Mouse (Mus musculus) myocyte (in vitro differentiated cells): ENCODE measurements around the gene Rnasel. TPM values are rescaled to one million over a fixed set of nuclear protein-coding genes. Genes with fewer than 3 reads are reported as not detected.

Experiments used
- H3K27me3 ChIP-seq: one replicate; pipeline ENCODE4 v1.6.1; 2011; ENCODE audit not compliant: control insufficient read depth, insufficient read depth, insufficient read length
- H3K36me3 ChIP-seq: one replicate; pipeline ENCODE4 v1.6.1; 2011; ENCODE audit not compliant: control insufficient read depth, insufficient read depth
- H3K4me2 ChIP-seq: one replicate; pipeline ENCODE4 v1.6.1; 2011; ENCODE audit warnings: low read depth, control low read depth
- H3K4me3 ChIP-seq: one replicate; pipeline ENCODE4 v1.5.1; 2011; ENCODE audit warnings: mild to moderate bottlenecking, control low read depth, moderate library complexity
- H3K79me2 ChIP-seq: one replicate; pipeline ENCODE4 v1.6.1; 2011; ENCODE audit not compliant: control insufficient read depth, insufficient read depth
- H3ac ChIP-seq: one replicate; pipeline ENCODE4 v1.6.1; 2011; ENCODE audit not compliant: control insufficient read depth, insufficient read length
- CEBPB ChIP-seq: IDR thresholded peaks from 2 replicates; pipeline ENCODE4 v1.6.1; 2011; ENCODE audit warnings: mild to moderate bottlenecking, moderate library complexity; ENCODE audit not compliant: poor library complexity, insufficient read depth, severe bottlenecking
- E2F4 ChIP-seq: IDR thresholded peaks from one replicate; pipeline ENCODE4 v1.6.1; 2011; ENCODE audit warnings: mild to moderate bottlenecking, control low read depth, moderate library complexity; ENCODE audit not compliant: insufficient read depth
- MAX ChIP-seq: IDR thresholded peaks from one replicate; pipeline ENCODE4 v1.6.1; 2011; ENCODE audit warnings: low read depth, mild to moderate bottlenecking, control low read depth
- MYOD1 ChIP-seq, 3 experiments: IDR thresholded peaks; one replicate each; pipeline ENCODE4 v1.6.1; 2011; ENCODE audit warnings: control low read depth in 2 of 3, low read depth in 2 of 3, mild to moderate bottlenecking in 2 of 3, moderate library complexity in 1 of 3; ENCODE audit not compliant: insufficient read length in 2 of 3, control insufficient read depth in 1 of 3
- MYOG ChIP-seq, 3 experiments: IDR thresholded peaks; one replicate each; pipeline ENCODE4 v1.6.1; 2011; ENCODE audit warnings: control low read depth in 2 of 3, low read depth in 2 of 3, mild to moderate bottlenecking in 2 of 3; ENCODE audit not compliant: insufficient read length in 2 of 3, control insufficient read depth in 1 of 3, insufficient read depth in 1 of 3
- POLR2A ChIP-seq: IDR thresholded peaks from one replicate; pipeline ENCODE4 v1.6.1; 2011; ENCODE audit warnings: low read depth, mild to moderate bottlenecking, control low read depth, moderate library complexity; ENCODE audit not compliant: insufficient read length
- POLR2AphosphoS2 ChIP-seq: IDR thresholded peaks from one replicate; pipeline ENCODE4 v1.6.1; 2011; ENCODE audit warnings: low read depth, control low read depth; ENCODE audit not compliant: insufficient read length
- REST ChIP-seq: IDR thresholded peaks from one replicate; pipeline ENCODE4 v1.6.1; 2011; ENCODE audit warnings: mild to moderate bottlenecking, control low read depth, moderate library complexity; ENCODE audit not compliant: insufficient read depth, insufficient read length
- SRF ChIP-seq: IDR thresholded peaks from one replicate; pipeline ENCODE4 v1.6.1; 2011; ENCODE audit warnings: low read depth; ENCODE audit not compliant: control insufficient read depth, insufficient read length
- TCF12 ChIP-seq: IDR thresholded peaks from one replicate; pipeline ENCODE4 v1.6.1; 2011; ENCODE audit warnings: mild to moderate bottlenecking, control low read depth; ENCODE audit not compliant: poor library complexity, insufficient read depth, severe bottlenecking
- TCF3 ChIP-seq: IDR thresholded peaks from one replicate; pipeline ENCODE4 v1.6.1; 2011; ENCODE audit warnings: low read depth, control low read depth; ENCODE audit not compliant: insufficient read length
- USF1 ChIP-seq: IDR thresholded peaks from one replicate; pipeline ENCODE4 v1.6.1; 2011; ENCODE audit warnings: low read depth, mild to moderate bottlenecking, control low read depth, moderate library complexity
- polyA plus RNA-seq: library from polyadenylated mRNA; unstranded; fragments of >200 nt; fragmentation: generic; extraction: Trizol; gene quantifications from one replicate; pipeline ENCODE4 v1.2.1, GENCODE M21; 2012; ENCODE audit warnings: missing spikeins

Rnasel gene
- polyA plus RNA-seq, 1 experiment, result 0.11 TPM

DNA sequence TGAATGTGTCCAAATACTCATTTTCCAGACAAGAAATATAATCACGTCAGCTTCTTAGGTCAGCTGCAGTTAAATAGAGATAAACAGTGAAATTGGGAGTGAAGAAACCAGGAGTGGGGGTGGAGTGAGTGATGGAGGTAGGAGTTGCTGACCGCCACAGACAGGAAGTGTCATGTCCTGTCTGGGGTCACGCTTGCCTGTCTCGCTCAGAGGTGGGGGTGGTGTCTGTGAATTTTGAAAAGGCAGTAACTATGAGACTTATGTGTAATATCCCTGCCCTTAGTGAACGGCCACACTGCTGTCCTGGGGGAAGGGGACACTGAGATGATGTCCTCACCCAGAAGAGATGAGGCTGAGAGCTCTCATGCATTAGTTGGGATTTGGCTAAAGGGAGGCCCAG lies 39.8 kb upstream of the Rnasel start:
- no peak overlapping the region for H3K4me2 ChIP-seq
- H3K27me3 ChIP-seq, result no peaks in the 10 kb centered on the region
- no peak overlapping the region for H3ac ChIP-seq
- TF ChIP-seq SRF (no peak), MYOG (IDR thresholded peaks at IDR 0.05; ENCODE audit: control insufficient read depth in 1 of 3, insufficient read depth in 1 of 3, insufficient read length in 2 of 3, low read depth in 2 of 3) (no peak), REST (no peak), E2F4 (no peak), CEBPB (no peak), POLR2AphosphoS2 (no peak), USF1 (no peak), TCF12 (no peak), TCF3 (no peak), MYOD1 (IDR thresholded peaks at IDR 0.05; ENCODE audit: control insufficient read depth in 1 of 3, insufficient read length in 2 of 3, low read depth in 2 of 3) (no peak), MAX (no peak), POLR2A (no peak)
- H3K36me3 ChIP-seq, result no peaks in the 10 kb centered on the region
- no peak overlapping the region for H3K4me3 ChIP-seq
- no peaks in the 10 kb centered on the region for H3K79me2 ChIP-seq

DNA sequence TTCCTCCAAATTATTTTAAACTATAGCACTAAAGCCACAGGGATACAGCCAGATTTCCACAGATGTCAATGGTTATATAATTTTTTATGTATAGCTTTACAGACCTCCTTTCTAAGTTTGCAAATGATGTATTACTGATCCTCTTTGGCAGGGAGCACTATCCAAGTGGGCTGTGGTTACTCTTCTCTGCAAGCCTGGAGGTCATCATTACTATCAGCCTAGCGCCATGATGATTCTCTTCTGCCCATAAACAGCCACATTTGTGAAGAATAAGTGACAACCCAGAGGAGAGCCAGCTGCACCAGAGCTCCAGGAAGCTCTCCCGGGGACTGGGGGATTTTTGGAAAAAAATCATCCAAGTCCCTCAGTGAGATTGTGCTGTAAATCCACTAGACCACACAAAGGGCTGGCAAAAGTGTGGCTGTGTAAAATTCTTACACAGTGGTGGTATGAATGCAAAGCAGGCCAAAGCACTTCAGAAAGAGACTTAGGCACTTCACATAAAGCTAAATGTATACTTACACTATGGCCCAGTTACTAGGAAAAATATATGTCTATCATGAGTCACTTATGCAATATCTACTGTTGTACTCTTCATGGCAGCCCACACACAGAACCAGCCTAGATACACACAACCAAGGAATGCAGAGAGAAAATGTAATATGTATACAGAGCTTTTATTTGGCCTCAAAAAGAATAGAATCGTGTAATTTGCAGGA lies 37.5 kb upstream of the Rnasel start:
- TF ChIP-seq USF1 (no peak), POLR2AphosphoS2 (no peak), MYOD1 (IDR thresholded peaks at IDR 0.05; ENCODE audit: control insufficient read depth in 1 of 3, insufficient read length in 2 of 3, low read depth in 2 of 3) (no peak), SRF (no peak), E2F4 (no peak), TCF3 (no peak)
- Histone ChIP-seq H3K27me3 (no peaks in the 10 kb centered on the region), H3ac (no peak overlapping the region), H3K4me3 (no peak overlapping the region), H3K79me2 (no peaks in the 10 kb centered on the region), H3K4me2 (no peak overlapping the region), H3K36me3 (no peaks in the 10 kb centered on the region)

DNA sequence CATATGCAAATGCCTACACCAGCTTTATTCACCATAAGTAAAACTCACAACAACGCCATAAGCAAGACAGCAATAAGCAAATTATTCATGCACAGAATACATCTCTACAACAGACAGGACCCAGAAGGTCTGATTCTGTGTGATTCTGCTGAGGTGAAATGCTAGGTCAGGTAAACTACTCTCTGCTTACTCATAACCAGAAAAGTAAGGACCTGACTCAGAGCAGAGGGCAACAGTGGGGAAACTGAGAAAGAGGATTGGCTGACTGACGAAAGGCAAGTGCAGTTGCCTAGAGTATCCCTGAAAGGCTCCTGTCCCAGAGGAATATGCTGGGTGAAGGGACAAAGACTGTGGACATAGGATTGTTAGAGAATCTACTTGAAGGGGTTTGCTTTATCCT lies 36.6 kb upstream of the Rnasel start:
- Histone ChIP-seq H3ac (no peak overlapping the region), H3K4me3 (no peak overlapping the region), H3K27me3 (no peaks in the 10 kb centered on the region), H3K79me2 (no peaks in the 10 kb centered on the region), H3K4me2 (no peak overlapping the region), H3K36me3 (no peaks in the 10 kb centered on the region)
- TF ChIP-seq POLR2AphosphoS2 (no peak), E2F4 (no peak), USF1 (no peak), TCF12 (no peak), MAX (no peak), MYOD1 (IDR thresholded peaks at IDR 0.05; ENCODE audit: control insufficient read depth in 1 of 3, insufficient read length in 2 of 3, low read depth in 2 of 3) (no peak), TCF3 (no peak), SRF (no peak), POLR2A (no peak), CEBPB (no peak), MYOG (IDR thresholded peaks at IDR 0.05; ENCODE audit: control insufficient read depth in 1 of 3, insufficient read depth in 1 of 3, insufficient read length in 2 of 3, low read depth in 2 of 3) (no peak), REST (no peak)

DNA sequence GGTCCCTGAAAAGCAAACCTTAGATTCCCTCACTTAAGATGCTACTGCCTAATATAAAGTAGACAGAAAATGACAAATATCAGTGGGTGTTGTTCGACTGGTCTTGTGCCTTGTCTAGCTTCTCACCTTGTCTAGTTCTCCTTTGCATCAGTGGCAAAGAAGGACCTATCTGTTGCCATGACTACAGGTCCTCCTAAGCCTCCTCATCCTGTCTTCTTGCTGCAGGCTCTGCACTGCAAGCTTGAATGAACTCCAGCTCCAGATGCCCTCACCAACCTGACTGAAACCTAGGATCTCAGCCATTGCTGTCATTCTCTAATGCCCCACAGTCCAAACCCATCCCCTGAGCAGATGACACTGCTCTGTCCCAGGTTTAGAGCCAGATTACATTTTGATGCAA lies 31.2 kb upstream of the Rnasel start:
- no peak overlapping the region for H3K4me2 ChIP-seq
- TF ChIP-seq SRF (no peak), MAX (no peak), MYOD1 (IDR thresholded peaks at IDR 0.05; ENCODE audit: control insufficient read depth in 1 of 3, insufficient read length in 2 of 3, low read depth in 2 of 3) (no peak), E2F4 (no peak), MYOG (IDR thresholded peaks at IDR 0.05; ENCODE audit: control insufficient read depth in 1 of 3, insufficient read depth in 1 of 3, insufficient read length in 2 of 3, low read depth in 2 of 3) (no peak), TCF3 (no peak)
- H3ac ChIP-seq, result no peak overlapping the region
- no peaks in the 10 kb centered on the region for H3K36me3 ChIP-seq
- H3K79me2 ChIP-seq, result no peaks in the 10 kb centered on the region
- H3K27me3 ChIP-seq, result no peaks in the 10 kb centered on the region
- H3K4me3 ChIP-seq, result no peak overlapping the region

DNA sequence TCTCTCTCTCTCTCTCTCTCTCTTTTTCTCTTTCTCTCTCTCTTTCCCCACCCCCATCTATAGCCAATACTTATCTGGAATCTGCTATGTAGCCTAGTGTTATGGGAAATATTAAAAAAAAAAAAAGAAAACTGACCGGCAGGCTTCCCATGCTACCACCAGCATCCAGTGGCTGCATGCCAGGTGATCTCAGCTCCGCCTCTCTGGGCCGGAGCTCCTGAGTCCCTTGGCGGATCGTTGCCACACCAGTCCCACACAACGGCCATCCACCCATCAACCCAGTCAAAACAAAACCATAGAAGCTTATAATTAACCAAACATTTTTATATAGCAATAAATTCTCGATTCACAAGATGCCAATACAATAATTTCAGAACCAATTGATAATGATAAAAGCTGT lies 28.3 kb upstream of the Rnasel start:
- no peaks in the 10 kb centered on the region for H3K36me3 ChIP-seq
- no peaks in the 10 kb centered on the region for H3K79me2 ChIP-seq
- TF ChIP-seq TCF12 (no peak), TCF3 (no peak), POLR2A (no peak), REST (no peak), MYOG (IDR thresholded peaks at IDR 0.05; ENCODE audit: control insufficient read depth in 1 of 3, insufficient read depth in 1 of 3, insufficient read length in 2 of 3, low read depth in 2 of 3) (no peak), MAX (no peak), USF1 (no peak), CEBPB (no peak), SRF (no peak), MYOD1 (IDR thresholded peaks at IDR 0.05; ENCODE audit: control insufficient read depth in 1 of 3, insufficient read length in 2 of 3, low read depth in 2 of 3) (no peak), E2F4 (no peak), POLR2AphosphoS2 (no peak)
- no peak overlapping the region for H3ac ChIP-seq
- H3K4me2 ChIP-seq, result no peak overlapping the region
- no peaks in the 10 kb centered on the region for H3K27me3 ChIP-seq
- no peak overlapping the region for H3K4me3 ChIP-seq
